Mouse (Mus musculus): ENCODE measurements around the gene Scaf4.
"Not testable (repeated sequence)": the region's sequence is repeated elsewhere in the genome, so short reads cannot be mapped to it uniquely, and the experiment has no call there.

Gene Scaf4

DNA sequence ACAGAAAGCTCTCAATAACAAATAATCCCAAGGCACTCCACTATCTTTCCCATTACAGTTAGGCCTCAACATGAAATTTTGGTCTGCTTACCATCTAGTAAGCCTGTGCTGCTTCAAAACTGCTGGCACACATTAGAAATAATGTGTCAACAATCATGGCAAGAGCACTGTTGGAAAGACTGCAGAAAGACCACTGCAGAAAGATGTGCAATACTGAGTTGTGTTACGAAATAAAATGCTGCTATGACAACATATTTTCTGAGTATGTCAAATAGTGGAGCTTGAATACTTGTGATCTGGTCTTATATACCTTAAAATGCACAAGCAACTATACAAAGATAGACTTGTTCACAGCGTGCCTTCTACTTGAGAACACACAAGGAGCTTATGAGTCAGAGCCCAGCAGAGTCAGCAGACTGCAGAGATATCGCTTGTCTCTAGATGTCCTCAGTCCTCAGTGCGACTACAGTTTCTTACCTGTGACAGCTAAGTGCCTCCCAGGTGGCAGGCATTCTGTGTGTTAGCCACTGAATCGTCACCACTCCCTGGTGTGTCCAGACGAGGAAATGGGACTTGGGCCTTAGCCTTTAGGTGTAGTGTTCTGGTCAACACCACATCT, 45.1 kb downstream of the Scaf4 start:
- no peak for DNase-seq (ENCODE audit: low spot score)

GRCm38 (mm10) chr16:90235188-90235587, 49.1 kb downstream of the Scaf4 start:
- DNase-seq (ENCODE audit: low spot score), result no peak

GRCm38 (mm10) chr16:90234617-90235016, 49.7 kb downstream of the Scaf4 start:
- DNase-seq (ENCODE audit: low spot score), result no peak

DNA sequence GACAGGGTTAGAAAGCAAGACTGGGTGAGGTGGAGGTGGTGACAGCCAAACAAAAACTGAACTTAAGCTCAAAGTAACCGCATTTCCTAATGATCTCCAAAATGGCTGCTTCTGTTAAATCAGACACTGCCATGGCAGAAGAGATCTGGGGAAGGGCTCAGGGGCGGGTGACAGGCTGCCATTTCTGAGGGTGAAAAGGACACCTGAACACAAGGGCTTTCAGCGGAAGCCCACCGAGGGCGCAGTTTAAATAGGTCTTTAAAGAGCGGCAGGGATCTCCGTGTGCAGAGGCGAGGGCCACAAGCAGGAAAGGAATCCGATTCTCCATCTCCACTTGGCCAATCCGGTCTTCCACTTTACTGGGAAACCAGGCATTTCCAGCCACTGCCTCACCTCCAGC, 50.6 kb downstream of the Scaf4 start:
- no peak for DNase-seq (ENCODE audit: low spot score)

DNA sequence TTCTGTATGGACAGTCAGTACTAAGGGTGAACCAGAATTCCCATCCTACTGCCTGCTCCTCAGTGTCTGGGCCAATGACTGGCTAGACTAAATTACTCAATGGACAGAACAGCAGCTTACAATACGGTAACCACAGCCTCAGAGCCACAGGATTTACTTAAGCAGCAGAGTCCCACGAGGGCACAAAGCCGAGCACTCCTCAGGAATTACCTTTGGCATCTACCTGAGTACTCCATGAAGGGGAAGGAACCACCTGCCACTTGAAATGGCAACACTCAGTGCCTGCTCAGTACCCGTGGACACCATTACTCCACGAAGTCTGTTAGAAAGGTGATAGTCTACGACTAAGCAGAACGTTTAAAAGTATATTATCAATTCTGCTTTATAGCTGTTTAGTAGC, 53.0 kb downstream of the Scaf4 start:
- no peak for DNase-seq (ENCODE audit: low spot score)

GRCm38 (mm10) chr16:90229897-90230296, 54.4 kb downstream of the Scaf4 start:
- DNase-seq (ENCODE audit: low spot score), result no peak

DNA sequence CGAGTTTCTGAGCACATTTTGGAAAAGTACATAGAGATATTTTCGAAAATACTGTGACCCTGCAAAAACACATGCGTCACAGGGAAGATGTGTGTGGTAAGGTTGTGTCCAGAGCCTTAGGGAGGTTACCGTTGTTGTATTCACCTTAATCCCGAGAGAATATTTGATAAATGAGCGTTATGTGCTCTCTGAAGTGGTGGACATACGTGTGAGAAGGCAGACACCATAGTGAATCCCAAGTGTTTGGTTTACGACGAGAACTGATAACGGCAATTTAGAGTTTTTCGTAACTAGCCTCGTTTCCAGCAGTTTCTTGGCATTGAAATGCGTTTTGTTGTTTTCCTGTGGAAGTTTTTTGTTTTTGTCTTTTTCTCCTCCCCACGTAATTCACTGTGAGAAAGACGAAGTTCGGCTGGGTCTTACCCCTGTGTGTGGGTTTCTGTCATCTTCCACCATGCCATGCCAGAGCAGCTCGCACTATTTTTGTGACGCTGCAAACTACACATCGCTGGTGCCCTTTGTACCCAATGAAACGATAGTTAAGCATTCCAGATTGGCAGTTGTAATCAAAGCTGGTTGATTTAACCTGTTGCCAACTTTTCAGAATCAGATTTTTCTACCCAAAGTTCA, 62.7 kb downstream of the Scaf4 start:
- no peak for DNase-seq (ENCODE audit: low spot score)

DNA sequence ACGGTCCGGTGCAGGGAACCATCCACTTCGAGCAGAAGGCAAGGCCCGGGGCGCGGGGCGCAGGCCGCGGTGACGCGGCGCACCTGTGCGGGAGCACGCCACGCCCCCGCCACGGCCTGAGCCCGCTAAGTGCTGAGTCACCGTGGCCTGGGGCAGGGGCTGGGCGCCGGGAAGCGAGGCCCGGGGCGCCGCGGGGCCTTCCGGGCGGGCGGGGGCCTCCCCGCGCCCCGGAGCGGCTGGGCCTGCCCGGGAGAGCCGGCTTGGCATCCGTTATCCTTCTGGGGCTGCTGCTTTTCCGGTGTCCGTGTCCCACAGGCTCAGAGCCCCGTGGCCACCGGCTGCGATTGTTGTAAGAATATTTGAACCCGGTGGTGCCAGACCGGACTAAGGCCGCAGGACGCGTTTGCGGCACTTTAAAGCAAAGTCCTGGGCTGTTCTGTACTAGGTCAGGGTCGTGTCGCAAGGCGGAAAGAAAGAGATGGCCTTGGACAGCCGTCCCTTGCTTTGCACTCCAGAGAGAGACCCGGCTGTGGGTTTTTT, 63.3 kb downstream of the Scaf4 start:
- peak; percentile 32 for DNase-seq (ENCODE audit: low spot score)

- peak; percentile 98 for DNase-seq (ENCODE audit: low spot score)
These were observed 64.0 kb downstream of the Scaf4 start, which contains the start of gene Sod1 for GRCm38 (mm10) chr16:90220026-90220891. Sod1 (plus strand) TSS chr16:90220754.

DNA sequence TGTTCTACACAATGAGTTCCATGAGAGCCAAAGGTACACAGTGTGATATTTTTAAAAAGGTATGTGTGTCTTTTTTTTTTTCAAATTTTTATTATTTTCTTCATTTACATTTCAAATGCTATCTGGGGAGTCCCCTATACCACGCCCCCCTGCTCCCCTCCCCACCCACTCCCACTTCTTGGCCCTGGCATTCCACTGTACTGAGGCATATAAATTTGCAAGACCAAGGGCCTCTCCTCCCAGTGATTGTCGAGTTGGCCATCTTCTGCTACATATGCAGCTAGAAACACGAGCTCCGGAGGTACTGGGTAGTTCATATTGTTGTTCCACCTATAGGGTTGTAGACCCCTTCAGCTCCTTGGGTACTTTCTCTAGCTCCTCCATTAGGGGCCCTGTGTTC, 64.9 kb downstream of the Scaf4 start:
- DNase-seq (ENCODE audit: low spot score), result not testable (repeated sequence)

- DNase-seq (ENCODE audit: low spot score), result no peak
These were observed 66.4 kb downstream of the Scaf4 start for GRCm38 (mm10) chr16:90217926-90218325.

DNA sequence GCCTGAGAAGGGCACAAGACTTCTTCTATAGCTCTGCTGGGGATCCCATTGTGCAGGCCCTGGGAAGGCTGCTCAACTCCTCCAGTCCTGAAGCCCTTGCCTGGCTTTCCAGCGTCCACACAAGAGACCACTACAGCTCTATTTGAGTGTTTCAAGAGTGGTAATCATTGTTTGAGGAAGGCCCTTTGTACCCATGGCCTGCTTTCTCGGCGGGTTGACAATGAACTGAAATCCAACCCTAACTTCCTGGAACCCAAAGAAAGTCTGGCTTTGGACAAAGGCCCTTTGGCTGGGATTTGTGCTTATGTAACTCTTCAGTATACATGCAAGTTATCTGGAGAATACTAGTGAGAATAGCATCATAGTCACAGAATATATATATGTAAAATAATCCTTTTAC, 66.9 kb downstream of the Scaf4 start:
- DNase-seq (ENCODE audit: low spot score), result no peak

- no peak for DNase-seq (ENCODE audit: low spot score)
These were observed 67.9 kb downstream of the Scaf4 start for GRCm38 (mm10) chr16:90216414-90216813.

DNA sequence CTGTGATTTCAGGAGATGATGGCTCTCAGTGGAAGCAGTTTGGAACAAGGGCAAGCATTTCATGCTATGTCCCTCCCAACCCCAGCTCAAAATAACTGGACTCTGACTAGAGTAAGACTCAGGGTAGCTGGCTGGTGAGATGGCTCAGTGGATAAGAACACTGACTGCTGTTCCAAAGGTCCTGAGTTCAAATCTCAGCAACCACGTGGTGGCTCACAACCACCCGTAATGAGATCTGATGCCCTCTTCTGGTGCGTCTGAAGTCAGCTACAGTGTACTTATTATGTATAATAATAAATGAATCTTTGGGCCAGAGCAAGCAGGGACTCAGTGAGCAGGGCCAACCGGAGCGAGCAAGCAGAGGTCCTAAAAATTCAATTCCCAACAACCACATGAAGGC, 68.4 kb downstream of the Scaf4 start:
- DNase-seq (ENCODE audit: low spot score), result not testable (repeated sequence)

DNA sequence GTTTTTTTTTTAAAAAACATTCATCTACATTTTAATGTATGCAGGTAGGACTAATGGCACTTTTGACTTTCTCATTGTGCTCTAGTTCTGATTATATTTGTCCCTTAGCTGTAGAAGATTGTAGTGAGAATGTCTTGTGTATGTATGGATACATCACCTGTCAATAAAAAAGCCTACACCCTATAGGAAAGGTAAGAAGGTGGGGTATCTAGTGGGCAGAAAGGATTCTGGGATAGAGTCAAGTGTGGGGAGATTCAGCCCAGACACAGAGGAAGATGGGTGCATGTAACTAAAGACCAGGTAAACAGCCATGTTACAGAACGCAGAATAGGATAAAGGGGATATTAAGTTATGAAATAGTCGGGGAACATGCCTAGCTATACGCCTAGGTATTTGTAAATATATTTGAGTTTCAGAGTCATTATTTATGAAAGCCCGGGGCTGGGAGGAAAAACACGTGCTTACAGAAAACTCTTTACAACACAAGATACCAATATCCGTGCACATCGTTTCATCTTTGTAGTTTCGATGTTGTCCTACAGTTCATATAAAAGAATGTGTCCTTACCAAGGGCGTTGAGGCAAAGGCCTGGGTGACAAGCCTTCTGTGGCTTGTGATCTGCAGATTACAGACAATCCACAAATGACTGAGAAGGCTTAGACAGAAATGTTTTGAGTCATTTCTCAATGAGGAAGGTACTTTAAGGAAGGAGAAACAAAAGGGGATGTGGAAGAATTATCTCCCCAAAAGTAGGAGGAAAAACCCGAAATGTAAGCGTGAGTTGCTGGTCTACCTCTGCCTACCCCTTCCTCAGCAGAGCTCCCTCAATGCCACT, 69.4 kb downstream of the Scaf4 start:
- no peak for DNase-seq (ENCODE audit: low spot score)

DNA sequence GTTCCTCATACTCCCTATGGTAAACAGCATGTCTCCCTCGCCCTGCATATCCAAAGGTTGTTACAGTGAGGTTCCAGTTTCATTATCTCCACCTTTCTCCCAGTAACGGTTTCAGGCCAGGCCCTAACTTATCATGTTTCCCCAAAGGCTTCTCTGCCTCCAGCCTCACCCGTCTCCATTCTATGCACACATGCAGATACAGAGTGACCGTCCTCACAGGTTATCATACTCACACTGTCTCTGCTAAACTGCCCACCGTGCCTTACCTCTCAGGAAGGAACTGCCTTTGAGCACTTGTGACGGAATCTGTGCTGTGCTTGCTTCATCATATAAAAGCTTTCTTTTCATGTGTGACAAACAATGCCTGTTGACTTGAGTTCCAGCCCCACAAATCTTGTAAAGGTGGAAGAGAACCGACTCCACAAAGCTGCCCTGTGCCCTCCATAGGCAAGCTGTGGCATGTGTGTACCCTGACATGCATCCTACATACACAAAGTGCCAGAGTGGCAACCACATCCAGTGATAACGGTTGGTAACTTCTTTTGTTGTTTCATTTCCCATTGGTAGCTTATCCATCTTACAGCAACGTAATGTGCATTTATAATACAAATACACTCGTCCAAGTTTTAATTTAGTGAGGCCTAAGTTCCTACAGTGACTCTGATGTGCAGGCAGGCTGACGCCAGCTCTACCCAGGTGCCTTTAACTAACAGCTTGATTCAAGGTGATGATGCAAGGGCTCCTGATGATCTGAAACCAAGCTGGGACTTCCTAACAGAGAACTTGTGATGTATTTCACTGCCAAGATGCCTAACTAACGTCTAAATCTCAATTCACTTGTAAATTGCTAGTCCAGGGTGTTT, 70.6 kb downstream of the Scaf4 start:
- no peak for DNase-seq (ENCODE audit: low spot score)

DNA sequence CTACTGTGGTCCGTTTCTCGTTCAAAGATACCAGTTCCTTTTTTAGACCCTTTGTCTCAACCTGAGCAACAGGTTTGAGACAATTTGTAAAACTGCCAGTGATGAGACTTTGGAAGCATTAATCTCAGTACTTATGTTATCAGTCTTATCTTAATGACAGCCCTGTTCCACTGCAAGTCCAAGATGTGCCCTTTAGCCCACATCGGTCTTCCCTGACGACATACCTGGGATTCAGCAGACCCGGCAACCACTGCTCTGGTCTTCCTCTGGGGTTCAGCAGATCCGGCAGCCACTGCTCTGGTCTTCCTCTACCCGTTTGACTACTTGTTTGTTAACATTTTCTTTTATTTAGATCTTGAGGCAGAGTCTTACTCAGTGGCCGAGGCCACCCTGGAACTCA, 72.5 kb downstream of the Scaf4 start:
- no peak for DNase-seq (ENCODE audit: low spot score)

DNA sequence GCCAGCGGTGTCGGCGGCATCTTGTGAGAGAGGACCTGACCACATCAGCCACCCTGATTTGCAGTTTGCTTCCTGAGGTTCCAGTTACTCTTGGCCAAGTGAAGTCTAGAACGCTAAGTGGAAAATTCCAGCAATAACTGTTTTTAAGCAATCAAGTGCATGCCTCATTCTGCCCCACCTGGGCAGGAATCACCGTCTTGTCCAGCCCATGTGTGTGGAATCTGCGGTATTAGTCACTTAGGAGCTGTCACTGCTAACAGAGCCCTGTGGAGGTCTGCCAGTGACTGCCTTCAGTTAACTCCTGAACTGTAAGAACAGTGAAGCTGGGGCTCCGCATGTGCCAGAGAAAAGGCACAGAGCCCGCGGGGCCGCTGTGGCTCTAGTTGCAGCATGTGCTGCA, 73.6 kb downstream of the Scaf4 start:
- DNase-seq (ENCODE audit: low spot score), result no peak

DNA sequence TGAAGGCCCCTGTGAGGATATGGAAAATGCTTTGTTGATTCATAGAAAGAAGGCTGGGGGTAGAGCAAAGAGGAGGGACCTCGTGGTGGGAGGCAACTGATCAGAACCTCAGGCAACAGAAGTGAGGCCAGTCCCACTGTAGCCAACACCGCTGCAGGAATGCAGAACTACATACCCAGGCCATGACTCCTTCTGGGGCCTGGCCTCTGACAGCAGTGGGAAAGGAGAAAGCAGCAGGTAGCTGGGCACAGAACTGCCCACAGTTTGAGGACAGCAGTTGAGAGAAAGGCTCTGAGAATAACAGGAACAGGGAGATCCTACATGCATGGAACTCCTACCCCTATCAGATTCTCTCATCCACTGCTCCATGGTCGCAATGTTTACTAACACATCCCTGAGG, 75.3 kb downstream of the Scaf4 start:
- DNase-seq (ENCODE audit: low spot score), result no peak

- no peak for DNase-seq (ENCODE audit: low spot score)
These were observed 79.4 kb downstream of the Scaf4 start for GRCm38 (mm10) chr16:90204868-90205267.
